Mouse (Mus musculus): ENCODE results near the gene Tex37. TPM values are rescaled to one million over a fixed set of nuclear protein-coding genes. Genes with fewer than 3 reads are reported as not detected.

The Tex37 gene
- not detected for total RNA-seq (2023)

DNA sequence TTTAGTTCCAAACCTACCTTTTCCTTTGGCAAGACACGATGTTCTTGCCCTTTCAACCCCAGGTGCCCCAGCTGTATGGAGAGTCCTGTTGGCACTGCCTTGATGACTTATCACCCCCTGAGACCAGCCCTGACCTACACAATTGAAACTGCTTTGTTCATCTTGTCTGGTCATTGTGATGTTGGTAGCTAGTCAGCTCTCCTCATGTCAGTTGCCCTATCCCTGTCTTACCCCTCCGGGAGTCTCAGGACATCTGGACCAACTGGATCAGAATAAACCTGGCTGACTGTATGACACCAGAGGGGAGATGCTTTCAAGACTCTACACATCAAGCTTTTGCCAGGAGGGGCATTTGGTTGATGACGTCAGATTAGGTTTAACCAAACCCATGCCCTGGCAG is at the start of gene Tex37:
Tex37 (minus strand) TSS at position 101 of the 400 bp plus-strand sequence.

DNA sequence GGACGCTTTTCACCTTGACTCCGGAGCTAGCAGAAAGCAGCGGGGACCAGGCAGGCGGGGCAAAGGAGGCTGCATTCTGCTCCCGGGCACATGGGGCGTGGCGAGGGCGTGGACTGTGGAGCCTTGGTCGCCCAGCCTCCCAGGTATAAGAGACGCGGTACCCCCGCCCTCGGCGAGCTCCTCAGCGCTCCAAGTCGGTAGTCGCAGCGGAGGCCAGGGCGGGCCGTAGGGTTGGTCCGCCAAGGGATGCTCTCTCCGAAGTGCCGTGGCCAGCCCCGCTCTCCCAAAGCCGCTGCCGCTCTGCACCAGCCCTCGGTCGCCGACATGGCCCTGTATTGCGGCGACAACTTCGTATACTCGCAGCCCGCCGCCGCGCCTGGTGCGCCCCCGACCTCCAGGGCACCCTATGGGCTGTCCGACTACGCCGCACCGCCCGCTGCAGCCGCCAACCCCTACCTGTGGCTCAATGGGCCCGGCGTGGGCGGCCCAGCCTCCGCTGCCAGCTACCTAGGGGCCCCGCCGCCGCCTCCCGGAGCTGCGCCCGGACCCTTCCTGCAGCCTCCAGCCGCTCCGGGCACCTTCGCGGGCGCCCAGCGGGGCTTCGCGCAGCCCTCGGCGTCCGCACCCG is 37.7 kb upstream of the Tex37 start, which contains the start of gene Foxi3:
Foxi3 (plus strand) TSS at position 247 of the 628 bp plus-strand sequence.

Other genes starting within 250 kb of the Tex37 start
- 10 to 100 TPM; 48.4 to 48.6 TPM for gene Rpia, start 126.7 kb downstream of the Tex37 start, total RNA-seq (2023)
- 10 to 100 TPM; 53.6 to 60.0 TPM for gene Eif2ak3, start 74.4 kb downstream of the Tex37 start, total RNA-seq (2023)
- gene Foxi3, start 37.6 kb upstream of the Tex37 start, total RNA-seq (2023) = not detected
- gene Thnsl2, start 225.5 kb upstream of the Tex37 start, total RNA-seq (2023) = not detected

Data from neutrophil, adult 59 days (primary cell).